Mouse (Mus musculus) mouse embryonic stem cell (cell line): ENCODE measurements around the gene Atp5j2.

ENCODE experiments used
- in situ Hi-C, 2 experiments: fragments of 300-500 bp; cut with MboI; formaldehyde crosslinking; loops; 1 replicate in 1 of 2; 3 replicates in 1 of 2; pipeline ENCODE4 v1.14.3; 2019 to 2020; ENCODE audit warnings: low sequenced_read_pairs in 2 of 2, low pct_unique_long_range_greater_than_20kb in 1 of 2, mixed read lengths in 1 of 2; ENCODE audit not compliant: unreplicated experiment in 1 of 2

Atp5j2 gene

DNA sequence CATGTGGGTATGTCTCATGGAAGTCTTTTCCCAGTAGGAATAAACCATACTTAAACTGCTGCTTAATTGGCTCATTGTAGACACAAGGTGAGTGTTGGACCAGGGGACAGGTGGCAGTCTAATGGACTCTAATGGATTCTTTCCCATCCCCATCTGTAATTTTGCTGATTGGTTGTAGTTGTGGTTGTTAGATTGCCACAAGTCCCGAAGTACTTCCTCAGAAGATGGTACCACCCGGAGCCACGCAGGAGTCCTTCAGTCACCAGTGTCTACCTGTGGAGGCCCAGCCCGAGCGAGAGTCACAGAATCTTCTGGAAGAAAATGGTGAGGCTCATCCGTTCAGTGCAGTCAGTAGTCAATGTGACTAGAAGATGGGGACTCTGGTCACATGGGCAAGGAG is 15.5 kb upstream of the Atp5j2 start:
- in situ Hi-C loops: loop anchor here in 1 of 2 experiments (25.0 kb wide), 1 partner anchor 1005 kb away; the partner anchor contains the start of gene Rnf6

DNA sequence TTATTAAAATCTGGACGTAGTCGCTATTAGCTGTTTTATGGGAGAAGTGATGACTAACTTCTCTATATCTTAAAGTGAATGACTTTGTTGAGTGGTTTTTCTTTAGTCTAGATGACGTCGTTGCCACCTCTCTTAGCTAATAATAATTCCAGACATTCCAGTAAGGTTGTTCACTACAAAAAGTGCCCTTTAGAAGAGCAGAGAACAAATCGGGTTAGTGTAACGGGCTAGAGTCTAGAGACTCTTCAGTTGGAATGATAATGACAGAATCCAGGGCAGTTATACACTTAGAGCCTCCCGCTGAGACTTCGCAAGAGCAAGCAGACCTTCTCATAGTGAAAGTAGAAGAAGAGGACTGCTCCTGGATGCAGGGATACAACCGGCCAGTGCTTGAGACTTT is 13.2 kb upstream of the Atp5j2 start:
- in situ Hi-C loops: loop anchor here in 1 of 2 experiments (25.0 kb wide), 1 partner anchor 1007 kb away; the partner anchor contains the start of gene Rnf6

DNA sequence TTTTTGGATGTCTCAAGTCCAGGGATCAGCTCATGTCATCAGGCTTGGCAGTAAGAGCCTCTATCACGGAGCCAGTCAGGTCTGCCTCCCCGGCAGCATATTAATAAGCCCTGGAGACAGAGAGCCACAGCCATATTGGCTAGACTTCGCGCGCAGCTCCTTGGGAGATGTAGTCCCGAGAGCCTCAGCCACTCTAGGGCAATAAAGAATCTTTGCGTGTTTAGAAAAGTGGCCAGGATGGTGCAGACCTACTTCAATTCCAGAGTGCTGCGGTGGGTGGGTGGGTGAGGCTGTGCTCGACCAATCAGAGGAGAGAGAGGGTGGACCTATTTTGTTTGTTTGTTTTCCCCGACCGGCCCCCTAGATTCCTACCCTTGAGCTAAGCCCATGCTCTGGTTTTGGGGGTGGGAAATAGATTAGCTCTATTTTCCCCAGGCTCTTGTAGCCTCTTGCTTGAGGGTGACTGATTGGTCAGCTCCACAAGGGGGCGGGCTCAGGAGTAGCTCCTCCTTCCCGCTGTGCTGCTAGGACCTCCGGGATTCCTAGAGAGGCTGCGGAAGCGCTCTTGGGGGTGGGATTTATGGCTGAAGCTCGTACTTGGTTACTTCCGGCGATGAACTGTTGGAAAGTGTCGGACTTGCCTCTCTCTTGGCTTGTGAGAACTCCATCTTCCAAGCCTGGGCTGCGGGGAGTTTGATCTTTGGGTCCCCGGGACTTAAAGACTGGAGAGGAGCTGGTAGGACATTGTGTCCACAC is 12.3 kb upstream of the Atp5j2 start, which contains the start of gene Zkscan5:
Zkscan5 (plus strand) TSS at position 627 of the 756 bp plus-strand sequence.
- in situ Hi-C loops: loop anchor here in 1 of 2 experiments (25.0 kb wide), 1 partner anchor 1008 kb away; the partner anchor contains the start of gene Rnf6

DNA sequence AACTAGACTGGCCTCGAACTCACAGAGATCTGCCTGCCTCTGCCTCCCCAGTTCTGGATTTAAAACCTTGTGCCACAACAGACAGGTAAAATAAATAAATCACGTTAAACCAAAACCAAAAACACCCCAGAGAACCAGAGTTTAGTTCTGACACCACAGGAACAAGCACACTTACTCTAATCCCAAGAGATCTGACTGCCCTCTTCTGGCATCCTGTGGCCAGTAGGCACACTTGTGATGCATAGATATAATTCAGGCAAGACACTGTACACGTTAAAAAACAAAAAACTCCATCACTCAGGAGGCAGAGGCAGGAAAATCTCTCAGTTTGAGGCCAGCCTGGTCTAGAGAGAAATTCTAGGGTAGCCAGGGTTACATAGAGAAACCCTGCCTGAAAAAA is 10.6 kb upstream of the Atp5j2 start:
- in situ Hi-C loops: loop anchor here in 1 of 2 experiments (25.0 kb wide), 1 partner anchor 1010 kb away; the partner anchor contains the start of gene Rnf6

DNA sequence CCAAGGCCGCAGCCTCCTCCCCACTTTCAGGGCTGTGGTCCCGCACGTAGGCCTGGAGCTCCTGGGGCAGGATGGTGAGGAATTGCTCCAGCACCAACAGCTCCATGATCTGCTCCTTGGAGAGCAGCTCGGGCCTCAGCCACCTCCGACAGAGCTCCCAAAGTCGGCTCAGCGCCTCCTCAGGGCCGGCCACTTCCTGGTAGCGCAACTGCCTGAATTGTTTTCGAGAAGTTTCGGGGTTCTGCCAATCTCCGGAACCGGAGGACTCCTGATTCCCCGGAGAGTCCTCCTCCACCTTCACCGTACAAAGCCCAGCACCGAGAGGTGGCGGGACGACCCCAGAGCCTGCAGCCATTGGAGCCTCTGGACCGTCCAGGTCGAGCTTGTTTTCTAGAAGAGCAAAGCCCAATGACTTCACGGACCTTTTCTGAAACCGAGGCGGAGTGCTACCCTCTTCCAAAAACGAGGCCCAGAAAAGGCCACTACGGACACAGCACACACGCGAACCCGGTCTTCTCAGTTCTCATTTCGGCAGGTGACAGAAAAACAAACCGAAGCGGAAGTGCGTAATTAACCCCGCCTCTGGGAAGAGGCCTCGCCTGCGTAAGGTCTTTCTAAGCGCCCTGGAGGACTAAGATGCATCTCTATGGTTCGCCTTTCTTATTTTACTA is 9.6 kb upstream of the Atp5j2 start, which contains the start of gene Zkscan14:
Zkscan14 (minus strand) TSS at position 548 of the 671 bp plus-strand sequence.
- in situ Hi-C loops: loop anchor here in 1 of 2 experiments (25.0 kb wide), 1 partner anchor 1011 kb away; the partner anchor contains the start of gene Rnf6

DNA sequence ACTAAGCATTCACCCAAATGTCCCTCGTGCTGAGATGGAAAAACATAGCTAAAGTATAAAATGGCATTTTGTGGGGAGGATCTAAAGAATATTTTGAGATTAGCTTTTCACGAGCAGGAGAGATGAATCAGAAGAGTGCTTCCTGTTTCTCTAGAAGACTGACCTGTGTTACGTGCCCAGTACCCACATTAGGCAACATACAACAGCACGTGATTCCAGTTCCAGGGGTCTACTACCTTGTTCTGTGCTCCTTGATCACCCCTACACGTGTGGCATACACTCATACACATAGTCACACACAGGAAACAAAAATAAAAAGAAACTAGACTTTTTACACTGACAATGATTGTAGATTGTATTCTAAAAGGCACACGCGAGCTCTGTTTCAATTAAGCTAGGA is 8.5 kb upstream of the Atp5j2 start:
- in situ Hi-C loops: loop anchor here in 1 of 2 experiments (25.0 kb wide), 1 partner anchor 1012 kb away; the partner anchor contains the start of gene Rnf6

DNA sequence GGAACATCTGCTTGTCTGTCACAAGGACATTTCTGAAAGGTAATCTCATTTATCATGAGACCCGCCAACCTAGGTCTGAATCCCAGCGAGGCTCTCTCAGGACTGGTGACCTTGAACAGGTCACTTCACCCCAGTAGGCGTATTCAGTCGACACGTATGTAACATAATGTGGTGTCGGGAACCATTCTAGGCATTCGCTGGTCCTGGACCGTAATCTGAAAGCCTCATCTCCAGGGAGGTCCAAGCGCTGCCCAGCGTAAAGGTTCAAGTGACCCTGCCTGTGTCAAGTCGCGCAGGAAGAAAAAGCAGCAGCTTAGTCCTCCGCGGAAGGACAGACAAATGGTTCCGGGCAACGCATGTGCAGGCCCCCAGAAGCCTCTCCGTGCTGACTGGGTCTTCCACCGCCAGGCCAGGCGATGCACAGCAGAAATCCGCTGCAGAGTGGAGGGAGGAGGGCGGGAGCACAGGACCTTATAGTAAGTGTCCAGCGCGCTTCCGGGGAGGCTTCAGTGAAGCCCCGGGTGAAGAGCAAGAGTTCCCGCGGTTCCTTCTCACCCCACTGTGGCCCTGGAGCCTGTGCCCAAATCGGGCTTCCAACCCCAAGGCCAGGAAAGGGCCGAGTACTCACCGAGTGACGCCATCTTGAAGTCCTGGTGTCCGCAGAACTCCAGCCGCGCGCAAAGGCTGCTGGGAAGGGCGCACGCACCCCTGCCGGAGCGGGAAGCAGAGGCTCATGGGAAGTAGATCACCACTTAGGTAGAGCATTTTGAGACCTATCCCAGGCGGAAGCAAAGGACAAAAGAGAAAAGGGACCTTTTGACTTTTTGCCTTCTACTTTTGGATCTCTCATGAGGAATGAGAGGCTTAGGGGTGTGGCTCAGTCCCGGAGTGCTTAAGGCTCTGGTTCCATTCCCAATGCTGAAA is 725 bp downstream of the Atp5j2 start:
- in situ Hi-C loops: no loop called here

DNA sequence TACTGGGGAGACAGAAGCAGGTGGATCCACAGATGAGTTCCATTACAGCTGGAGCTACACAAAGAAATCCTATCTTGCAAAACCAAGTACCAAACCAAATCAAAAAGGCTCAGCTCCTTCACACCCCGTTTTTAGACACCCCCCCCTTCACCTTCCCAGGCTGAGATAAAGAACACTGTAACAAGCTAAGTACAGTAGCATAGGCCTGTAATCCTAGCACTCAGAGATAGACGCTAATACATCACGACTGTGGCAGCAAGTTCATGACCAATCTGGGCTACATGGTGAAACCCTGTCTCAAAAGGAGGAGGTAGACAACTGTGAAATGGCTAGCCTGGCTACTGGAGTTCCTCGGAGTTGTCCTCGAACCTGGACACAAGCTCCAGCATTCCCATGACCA is 1.5 kb downstream of the Atp5j2 start:
- in situ Hi-C loops: no loop called here

DNA sequence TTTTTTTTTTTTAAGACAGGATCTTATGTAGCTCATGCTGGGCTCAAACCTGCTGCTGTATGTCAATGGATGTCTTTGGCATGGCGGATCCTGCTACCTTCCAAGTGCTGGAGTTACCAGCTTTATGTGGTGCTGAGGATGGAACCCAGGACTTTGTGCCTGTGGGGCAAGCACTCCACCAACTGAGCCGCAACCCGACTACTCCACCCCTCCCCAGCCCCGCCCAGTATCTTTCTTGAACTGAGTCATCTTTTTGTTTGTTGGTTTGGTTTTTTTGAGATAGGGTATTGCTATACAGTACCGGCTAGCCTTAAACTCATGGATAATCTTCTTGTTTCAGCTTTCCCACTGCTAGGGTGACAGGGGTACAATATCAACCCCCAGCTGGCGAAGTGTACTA is 2.4 kb downstream of the Atp5j2 start:
- in situ Hi-C loops: no loop called here

DNA sequence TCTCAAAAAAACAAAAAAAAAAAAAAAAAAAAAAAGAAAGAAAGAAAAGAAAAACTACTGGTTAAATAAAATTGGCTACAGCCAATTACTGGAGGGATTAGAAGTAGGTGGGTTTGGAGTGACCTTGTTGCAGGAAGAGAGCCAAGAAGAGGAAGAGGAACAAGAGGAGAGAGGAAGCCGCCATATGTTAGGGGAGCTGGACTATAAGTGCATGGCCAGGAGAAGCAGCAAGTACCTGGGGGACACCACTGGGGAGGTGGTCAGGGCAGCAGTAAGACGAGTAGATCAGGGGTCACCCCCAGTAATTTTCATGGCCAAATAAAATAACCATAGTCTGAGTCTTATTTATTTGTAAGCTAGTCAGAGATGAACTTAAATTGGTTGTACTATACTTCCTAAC is 6.6 kb downstream of the Atp5j2 start:
- in situ Hi-C loops: no loop called here

DNA sequence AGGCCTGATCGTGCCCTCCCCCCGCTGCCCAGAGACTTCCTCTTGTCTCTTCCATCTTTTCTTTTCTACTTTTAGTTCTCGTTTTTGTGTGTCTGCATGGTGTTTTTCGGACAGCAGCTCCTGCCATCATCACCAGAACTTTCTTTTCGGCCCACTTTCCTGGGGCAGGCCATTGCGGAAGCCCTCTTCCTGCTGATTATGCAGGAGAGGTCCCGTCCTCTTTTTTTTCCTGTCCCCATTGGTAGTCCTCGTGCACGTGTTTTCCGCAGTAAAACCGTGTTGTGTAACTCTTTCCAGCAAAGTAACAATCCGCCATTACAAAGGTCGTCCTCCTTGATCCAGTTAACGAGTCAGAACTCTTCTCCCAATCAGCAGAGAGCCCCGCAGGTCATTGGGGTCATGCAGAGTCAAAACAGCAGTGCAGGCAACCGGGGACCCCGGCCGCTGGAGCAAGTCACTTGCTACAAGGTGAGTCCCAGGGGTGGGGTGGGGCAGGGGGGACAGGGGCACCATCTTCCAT is 13.3 kb downstream of the Atp5j2 start:
- in situ Hi-C loops: no loop called here

DNA sequence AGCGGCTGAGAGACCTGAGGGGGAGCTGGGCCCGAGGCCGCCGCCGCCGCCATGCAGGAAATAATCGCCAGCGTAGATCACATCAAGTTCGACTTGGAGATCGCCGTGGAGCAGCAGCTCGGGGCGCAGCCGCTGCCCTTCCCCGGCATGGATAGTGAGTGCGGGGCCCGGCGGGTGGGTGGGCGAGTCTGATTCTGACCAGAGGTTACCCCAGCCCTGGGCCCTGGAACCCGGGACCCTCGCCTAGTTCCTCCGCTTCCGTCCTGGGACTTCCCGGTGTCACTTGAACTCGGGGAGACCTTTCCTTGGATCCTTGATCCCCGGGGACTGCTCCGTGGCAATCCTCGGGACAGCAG is 24.6 kb downstream of the Atp5j2 start:
- in situ Hi-C loops: no loop called here

DNA sequence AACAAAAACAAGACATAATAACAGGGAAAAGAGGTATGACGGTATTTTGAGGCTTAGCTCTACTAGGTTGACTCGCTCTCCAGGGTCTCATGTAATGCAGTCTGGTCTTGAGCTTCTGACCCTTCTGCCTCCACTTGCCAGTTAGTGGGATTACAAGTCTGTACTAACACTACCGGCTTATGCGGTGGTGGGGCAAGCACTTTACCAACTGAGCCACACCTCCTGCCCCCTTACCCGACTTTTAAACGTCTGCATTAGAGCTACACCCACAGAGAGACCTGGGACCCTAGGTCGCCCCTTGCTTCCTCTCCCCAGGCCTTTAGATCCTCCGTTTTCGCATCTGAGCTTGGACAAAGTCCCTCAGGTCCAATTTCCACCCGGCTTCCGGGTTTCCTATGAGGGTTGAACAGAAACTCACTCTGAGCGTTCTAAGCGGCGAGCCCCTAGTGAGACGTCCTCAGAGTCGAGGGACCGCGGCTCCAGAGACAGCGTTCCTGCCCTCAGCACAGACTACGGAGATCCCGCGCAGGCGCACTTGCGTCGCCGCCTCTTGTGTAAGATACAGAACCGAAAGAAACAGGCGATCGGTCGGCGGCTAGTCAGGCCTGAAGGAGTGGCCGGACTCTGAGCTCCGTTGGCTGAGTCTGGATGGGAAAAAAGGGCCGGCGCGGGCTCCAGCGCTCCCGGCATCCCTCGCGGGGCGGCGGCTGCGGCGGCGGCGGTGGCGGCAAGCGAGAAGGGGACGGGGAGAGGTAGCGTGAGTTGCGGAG is 25.1 kb downstream of the Atp5j2 start, which contains the start of the genes Ptcd1 and Cpsf4:
Ptcd1 (minus strand) TSS at position 573 of the 770 bp plus-strand sequence.
Cpsf4 (plus strand) TSS at position 678 of the 770 bp plus-strand sequence.
- in situ Hi-C loops: no loop called here

DNA sequence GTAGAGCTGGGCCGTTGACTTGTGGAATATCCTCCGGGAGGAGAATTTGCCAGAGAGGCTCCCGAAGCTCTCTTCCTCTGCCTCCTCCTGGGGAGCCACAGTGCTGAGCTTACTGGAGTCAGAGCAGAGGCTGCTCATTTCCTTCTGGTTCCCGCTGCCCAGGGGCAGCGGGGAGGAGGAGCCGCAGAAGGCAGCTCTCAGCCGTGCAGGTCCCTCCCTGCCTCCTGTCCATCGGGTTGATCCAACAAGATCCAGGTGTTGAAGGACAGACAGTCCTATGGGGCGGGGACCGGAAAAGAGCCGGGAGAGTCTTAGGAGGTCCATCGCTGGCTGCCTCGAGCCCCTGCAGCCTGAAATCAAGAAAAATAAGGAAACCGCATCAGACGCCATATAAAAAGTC is 26.7 kb downstream of the Atp5j2 start:
- in situ Hi-C loops: no loop called here

DNA sequence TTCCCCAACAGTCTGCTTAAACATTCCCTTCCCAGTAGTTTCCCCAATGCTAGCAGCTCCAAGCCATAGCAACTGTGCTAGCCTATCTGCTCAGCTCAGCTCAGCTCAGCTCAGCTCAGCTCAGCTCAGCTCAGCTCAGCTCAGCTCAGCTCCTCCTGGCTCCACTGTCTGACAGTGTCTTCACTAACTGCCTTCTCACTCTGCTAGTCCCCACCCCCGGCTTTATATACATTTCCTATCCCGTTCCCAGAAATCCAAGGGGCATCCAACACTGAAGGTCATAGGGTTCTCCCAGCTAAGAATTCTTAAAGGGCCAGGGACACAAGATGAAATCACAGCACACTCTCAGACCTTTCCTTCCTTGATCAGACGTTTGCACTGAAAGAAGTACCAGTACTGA is 27.2 kb downstream of the Atp5j2 start:
- in situ Hi-C loops: no loop called here

DNA sequence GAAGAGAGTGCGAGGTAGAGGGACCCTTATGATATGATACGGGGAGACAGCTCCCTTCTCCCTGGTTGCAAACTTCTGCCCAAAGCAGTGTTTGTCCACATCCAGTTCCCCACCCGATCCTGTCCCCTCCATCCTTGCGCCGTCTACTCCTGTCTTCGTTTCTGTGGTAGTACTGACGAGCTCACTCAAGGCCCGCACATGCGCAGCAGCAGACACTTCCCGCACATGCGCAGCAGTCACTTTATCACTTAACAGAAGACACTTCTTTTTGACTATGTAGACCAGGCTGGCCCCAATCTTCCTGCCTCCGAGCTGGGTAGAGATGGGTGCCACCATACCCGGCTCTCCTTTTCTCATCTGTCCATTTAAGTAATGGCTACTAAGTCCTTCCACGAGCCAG is 30.5 kb downstream of the Atp5j2 start:
- in situ Hi-C loops: no loop called here

DNA sequence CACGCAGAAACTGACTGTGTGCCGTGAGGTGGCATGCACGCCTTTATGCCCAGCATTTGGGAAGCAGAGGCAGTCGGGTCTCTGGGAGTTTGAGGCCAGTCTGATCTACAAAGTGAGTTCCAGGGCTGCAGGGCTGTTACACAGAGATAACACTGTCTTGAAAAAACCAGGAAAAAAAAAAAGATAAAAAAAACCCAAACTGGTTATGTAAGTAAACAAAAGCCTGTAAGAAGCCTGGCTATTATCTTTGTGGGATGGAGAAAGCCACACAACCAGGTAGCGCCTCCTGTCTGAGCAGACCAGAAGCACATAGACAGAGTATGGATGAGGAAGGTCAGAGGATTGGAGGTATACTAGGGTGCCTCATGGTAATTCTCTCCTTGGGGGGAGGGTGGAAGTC is 39.2 kb downstream of the Atp5j2 start:
- in situ Hi-C loops: no loop called here
